Mouse (Mus musculus): ENCODE results near the gene Podxl. TPM values are rescaled to one million over a fixed set of nuclear protein-coding genes. Genes with fewer than 3 reads are reported as not detected.

Podxl gene
- polyA plus RNA-seq, 1 experiment from 2014 or later: 5.8 TPM

- ATAC-seq (ENCODE audit: insufficient number of reproducible peaks, insufficient read depth, low FRiP score, low TSS enrichment, low read depth): no peak
- WGBS: 91% methylated on average over 1 of the region's 1 CpGs
- H3K27ac ChIP-seq: no peak overlapping the region
Observed at GRCm38 (mm10) chr6:31538112-31538511, 25.7 kb downstream of the Podxl start.

GRCm38 (mm10) chr6:31537193-31537592, 26.6 kb downstream of the Podxl start:
- no peak for ATAC-seq (ENCODE audit: insufficient number of reproducible peaks, insufficient read depth, low FRiP score, low TSS enrichment, low read depth)
- no peak overlapping the region for H3K9ac ChIP-seq (replicated peaks)
- H3K27me3 ChIP-seq: no peaks in the 10 kb centered on the region
- H3K4me2 ChIP-seq: no peak overlapping the region
- no peaks in the 10 kb centered on the region for H3K9me3 ChIP-seq
- H3K4me3 ChIP-seq (replicated peaks): no peak overlapping the region
- no peaks in the 10 kb centered on the region for H3K36me3 ChIP-seq
- H3K27ac ChIP-seq: no peak overlapping the region
- H3K4me1 ChIP-seq (replicated peaks): no peaks in the 10 kb centered on the region
- WGBS: 87% methylated on average over 4 of the region's 4 CpGs

More at GRCm38 (mm10) chr6:31538112-31538511, 25.7 kb downstream of the Podxl start:
- Histone ChIP-seq H3K4me1 (replicated peaks) (no peaks in the 10 kb centered on the region), H3K4me2 (no peak overlapping the region), H3K9ac (replicated peaks) (no peak overlapping the region), H3K9me3 (no peaks in the 10 kb centered on the region), H3K36me3 (no peaks in the 10 kb centered on the region), H3K27me3 (no peaks in the 10 kb centered on the region), H3K4me3 (replicated peaks) (no peak overlapping the region)

- no peak overlapping the region for H3K4me2 ChIP-seq
- no peak overlapping the region for H3K9ac ChIP-seq (replicated peaks)
- WGBS: 94% methylated on average over 5 of the region's 5 CpGs
- no peaks in the 10 kb centered on the region for H3K4me1 ChIP-seq (replicated peaks)
- H3K9me3 ChIP-seq: no peaks in the 10 kb centered on the region
- H3K27me3 ChIP-seq: no peaks in the 10 kb centered on the region
- no peaks in the 10 kb centered on the region for H3K36me3 ChIP-seq
- no peak overlapping the region for H3K27ac ChIP-seq
- no peak for ATAC-seq (ENCODE audit: insufficient number of reproducible peaks, insufficient read depth, low FRiP score, low TSS enrichment, low read depth)
- H3K4me3 ChIP-seq (replicated peaks): no peak overlapping the region
Observed at GRCm38 (mm10) chr6:31534705-31535104, 29.1 kb downstream of the Podxl start.

- no peak for ATAC-seq (ENCODE audit: insufficient number of reproducible peaks, insufficient read depth, low FRiP score, low TSS enrichment, low read depth)
- H3K4me2 ChIP-seq: no peak overlapping the region
- H3K4me1 ChIP-seq (replicated peaks): no peaks in the 10 kb centered on the region
- no peaks in the 10 kb centered on the region for H3K27me3 ChIP-seq
- H3K27ac ChIP-seq: no peak overlapping the region
- 89% methylated on average over 3 of the region's 3 CpGs for WGBS
- H3K4me3 ChIP-seq (replicated peaks): no peak overlapping the region
- H3K36me3 ChIP-seq: no peaks in the 10 kb centered on the region
- H3K9ac ChIP-seq (replicated peaks): no peak overlapping the region
- H3K9me3 ChIP-seq: no peaks in the 10 kb centered on the region
Observed at GRCm38 (mm10) chr6:31531880-31532279, 31.9 kb downstream of the Podxl start.

- no peak for ATAC-seq (ENCODE audit: insufficient number of reproducible peaks, insufficient read depth, low FRiP score, low TSS enrichment, low read depth)
- WGBS: 79% methylated on average over 5 of the region's 5 CpGs
Observed at GRCm38 (mm10) chr6:31528339-31528738, 35.4 kb downstream of the Podxl start.

GRCm38 (mm10) chr6:31527897-31528296, 35.9 kb downstream of the Podxl start:
- Histone ChIP-seq H3K36me3 (no peaks in the 10 kb centered on the region), H3K9ac (replicated peaks) (no peak overlapping the region), H3K4me1 (replicated peaks) (no peaks in the 10 kb centered on the region), H3K27ac (no peak overlapping the region), H3K9me3 (no peaks in the 10 kb centered on the region), H3K27me3 (no peaks in the 10 kb centered on the region), H3K4me2 (no peak overlapping the region), H3K4me3 (replicated peaks) (no peak overlapping the region)
- WGBS: 71% methylated on average over 7 of the region's 7 CpGs
- ATAC-seq (ENCODE audit: insufficient number of reproducible peaks, insufficient read depth, low FRiP score, low TSS enrichment, low read depth): no peak

More at GRCm38 (mm10) chr6:31528339-31528738, 35.4 kb downstream of the Podxl start:
- no peak overlapping the region for H3K9ac ChIP-seq (replicated peaks)
- no peak overlapping the region for H3K27ac ChIP-seq
- no peaks in the 10 kb centered on the region for H3K9me3 ChIP-seq
- H3K27me3 ChIP-seq: no peaks in the 10 kb centered on the region
- H3K4me3 ChIP-seq (replicated peaks): no peak overlapping the region
- H3K4me2 ChIP-seq: no peak overlapping the region
- H3K36me3 ChIP-seq: no peaks in the 10 kb centered on the region
- H3K4me1 ChIP-seq (replicated peaks): no peaks in the 10 kb centered on the region

- Histone ChIP-seq H3K4me2 (no peak overlapping the region), H3K4me3 (replicated peaks) (no peak overlapping the region), H3K27me3 (no peaks in the 10 kb centered on the region), H3K9ac (replicated peaks) (no peak overlapping the region), H3K9me3 (no peaks in the 10 kb centered on the region), H3K36me3 (no peaks in the 10 kb centered on the region), H3K27ac (no peak overlapping the region), H3K4me1 (replicated peaks) (0 out of 2 replicates have a peak, but pooled peaks cover 5% of the 10 kb centered on the region)
- whole genome bisulfite sequencing: 86% methylated on average over 5 of the region's 5 CpGs
- no peak for ATAC-seq (ENCODE audit: insufficient number of reproducible peaks, insufficient read depth, low FRiP score, low TSS enrichment, low read depth)
Observed at GRCm38 (mm10) chr6:31526929-31527328, 36.9 kb downstream of the Podxl start.

GRCm38 (mm10) chr6:31525231-31525900, 38.4 kb downstream of the Podxl start:
- H3K4me1 ChIP-seq (replicated peaks): 0 out of 2 replicates have a peak, but pooled peaks cover 5% of the 10 kb centered on the region
- 71% methylated on average over 6 of the region's 6 CpGs for WGBS
- H3K27me3 ChIP-seq: no peaks in the 10 kb centered on the region
- peak; percentile 60; the same call in 1 of the 2 replicates for ATAC-seq (ENCODE audit: insufficient number of reproducible peaks, insufficient read depth, low FRiP score, low TSS enrichment, low read depth)
- H3K36me3 ChIP-seq: no peaks in the 10 kb centered on the region
- H3K4me3 ChIP-seq (replicated peaks): no peak overlapping the region
- no peak overlapping the region for H3K4me2 ChIP-seq
- no peaks in the 10 kb centered on the region for H3K9me3 ChIP-seq
- no peak overlapping the region for H3K9ac ChIP-seq (replicated peaks)
- no peak overlapping the region for H3K27ac ChIP-seq

GRCm38 (mm10) chr6:31524647-31525046, 39.1 kb downstream of the Podxl start:
- Histone ChIP-seq H3K36me3 (no peaks in the 10 kb centered on the region), H3K27me3 (no peaks in the 10 kb centered on the region), H3K9me3 (no peaks in the 10 kb centered on the region), H3K9ac (replicated peaks) (no peak overlapping the region), H3K4me2 (no peak overlapping the region), H3K27ac (no peak overlapping the region), H3K4me3 (replicated peaks) (no peak overlapping the region), H3K4me1 (replicated peaks) (0 out of 2 replicates have a peak, but pooled peaks cover 5% of the 10 kb centered on the region)
- ATAC-seq (ENCODE audit: insufficient number of reproducible peaks, insufficient read depth, low FRiP score, low TSS enrichment, low read depth): no peak
- WGBS: 82% methylated on average over 8 of the region's 8 CpGs

GRCm38 (mm10) chr6:31524121-31524520, 39.7 kb downstream of the Podxl start:
- 86% methylated on average over 13 of the region's 13 CpGs for WGBS
- no peak for ATAC-seq (ENCODE audit: insufficient number of reproducible peaks, insufficient read depth, low FRiP score, low TSS enrichment, low read depth)
- no peak overlapping the region for H3K4me3 ChIP-seq (replicated peaks)

GRCm38 (mm10) chr6:31523657-31524056, 40.1 kb downstream of the Podxl start:
- no peak overlapping the region for H3K27ac ChIP-seq
- 93% methylated on average over 4 of the region's 4 CpGs for WGBS
- 0 out of 2 replicates have a peak, but pooled peaks cover 5% of the 10 kb centered on the region for H3K4me1 ChIP-seq (replicated peaks)
- no peak overlapping the region for H3K4me3 ChIP-seq (replicated peaks)
- no peaks in the 10 kb centered on the region for H3K36me3 ChIP-seq
- no peak overlapping the region for H3K9ac ChIP-seq (replicated peaks)
- H3K9me3 ChIP-seq: no peaks in the 10 kb centered on the region
- no peak for ATAC-seq (ENCODE audit: insufficient number of reproducible peaks, insufficient read depth, low FRiP score, low TSS enrichment, low read depth)
- no peak overlapping the region for H3K4me2 ChIP-seq
- H3K27me3 ChIP-seq: no peaks in the 10 kb centered on the region

More at GRCm38 (mm10) chr6:31524121-31524520, 39.7 kb downstream of the Podxl start:
- no peak overlapping the region for H3K9ac ChIP-seq (replicated peaks)
- no peaks in the 10 kb centered on the region for H3K27me3 ChIP-seq
- no peak overlapping the region for H3K4me2 ChIP-seq
- H3K36me3 ChIP-seq: no peaks in the 10 kb centered on the region
- H3K27ac ChIP-seq: no peak overlapping the region
- 0 out of 2 replicates have a peak, but pooled peaks cover 5% of the 10 kb centered on the region for H3K4me1 ChIP-seq (replicated peaks)
- H3K9me3 ChIP-seq: no peaks in the 10 kb centered on the region

- WGBS: 63% methylated on average over 5 of the region's 5 CpGs
- no peaks in the 10 kb centered on the region for H3K27me3 ChIP-seq
- H3K4me1 ChIP-seq (replicated peaks): 0 out of 2 replicates have a peak, but pooled peaks cover 5% of the 10 kb centered on the region
- H3K27ac ChIP-seq: no peak overlapping the region
- no peaks in the 10 kb centered on the region for H3K9me3 ChIP-seq
- no peak for ATAC-seq (ENCODE audit: insufficient number of reproducible peaks, insufficient read depth, low FRiP score, low TSS enrichment, low read depth)
- no peak overlapping the region for H3K9ac ChIP-seq (replicated peaks)
- H3K36me3 ChIP-seq: no peaks in the 10 kb centered on the region
- no peak overlapping the region for H3K4me2 ChIP-seq
- no peak overlapping the region for H3K4me3 ChIP-seq (replicated peaks)
Observed at GRCm38 (mm10) chr6:31523039-31523438, 40.7 kb downstream of the Podxl start.
